Mouse (Mus musculus): ENCODE data around the gene Gmip. TPM values are rescaled to one million over a fixed set of nuclear protein-coding genes. Genes with fewer than 3 reads are reported as not detected.

Gmip gene
- polyA plus RNA-seq, 1 experiment from 2014 or later, result 43.2 TPM

DNA sequence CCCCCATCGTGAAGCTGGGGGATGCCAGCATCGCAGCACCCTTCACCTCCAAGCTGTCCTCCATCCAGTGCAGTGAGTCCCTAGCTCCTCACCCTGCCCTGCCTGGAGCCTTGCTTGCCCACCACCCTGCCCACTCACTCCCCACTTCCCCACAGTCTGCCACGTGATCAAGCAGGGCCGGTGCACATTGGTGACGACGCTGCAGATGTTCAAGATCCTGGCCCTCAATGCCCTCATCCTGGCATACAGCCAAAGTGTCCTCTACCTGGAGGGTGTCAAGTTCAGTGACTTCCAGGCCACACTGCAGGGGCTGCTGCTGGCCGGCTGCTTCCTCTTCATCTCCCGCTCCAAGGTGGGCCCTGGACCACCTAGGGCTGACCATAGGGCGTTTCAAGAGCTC lies 3.0 kb upstream of the Gmip start:
- H3K4me2 ChIP-seq, result no peak overlapping the region
- no peak overlapping the region for H3K27ac ChIP-seq
- H3K36me3 ChIP-seq (replicated peaks), result peaks cover 68% of the 10 kb centered on the region
- H3K27me3 ChIP-seq (replicated peaks), result no peaks in the 10 kb centered on the region
- no peak overlapping the region for H3K4me3 ChIP-seq
- ATAC-seq (replicated peaks), result no peak
- peaks cover 15% of the 10 kb centered on the region for H3K4me1 ChIP-seq
- 95% methylated on average over 9 of the region's 9 CpGs for WGBS
- H3K9ac ChIP-seq, result no peak overlapping the region
- no peaks in the 10 kb centered on the region for H3K9me3 ChIP-seq

GRCm38 (mm10) chr8:69807236-69807635 lies 1.2 kb upstream of the Gmip start:
- no peak for ATAC-seq (replicated peaks)
- Histone ChIP-seq H3K36me3 (replicated peaks) (peaks cover 59% of the 10 kb centered on the region), H3K9me3 (no peaks in the 10 kb centered on the region), H3K27ac (no peak overlapping the region), H3K4me3 (no peak overlapping the region), H3K27me3 (replicated peaks) (no peaks in the 10 kb centered on the region), H3K4me2 (no peak overlapping the region), H3K4me1 (peaks cover 15% of the 10 kb centered on the region), H3K9ac (no peak overlapping the region)
- WGBS, result 95% methylated on average over 5 of the region's 5 CpGs

DNA sequence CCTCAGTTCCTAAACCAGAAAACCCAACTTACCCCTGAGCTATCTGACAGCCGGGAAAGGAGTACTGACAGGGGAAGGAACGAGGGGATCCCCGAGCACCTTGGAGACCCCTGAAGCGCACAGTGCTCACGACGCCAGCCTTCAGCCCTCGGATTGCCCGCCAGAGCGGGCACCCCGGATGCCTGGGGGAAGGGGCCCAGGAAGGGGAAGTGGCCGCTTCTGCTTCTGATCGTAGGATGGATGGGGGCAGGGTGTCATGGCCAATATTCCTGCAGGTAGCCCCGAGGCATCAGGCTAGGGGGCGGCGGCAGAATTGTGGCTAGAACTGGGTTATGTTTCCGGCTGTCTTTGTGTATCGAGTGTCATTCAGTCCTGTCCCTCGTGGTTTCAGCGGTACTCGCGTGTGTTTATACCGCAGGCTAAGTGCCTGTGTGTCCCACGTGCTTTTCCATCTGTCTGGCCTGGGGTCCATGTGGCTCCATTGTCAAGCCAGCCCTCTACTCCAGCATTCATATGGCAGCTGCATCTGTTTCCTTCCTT lies 455 bp downstream of the Gmip start:
- peak overlapping the region; percentile 54 for H3K4me2 ChIP-seq
- peak overlapping the region; percentile 55 for H3K9ac ChIP-seq
- H3K4me3 ChIP-seq, result peak overlapping the region; percentile 48
- peak; percentile 70 for ATAC-seq (replicated peaks)
- 4% methylated on average over 23 of the region's 23 CpGs for WGBS
- H3K4me1 ChIP-seq, result peaks cover 15% of the 10 kb centered on the region
- H3K27me3 ChIP-seq (replicated peaks), result no peaks in the 10 kb centered on the region
- H3K36me3 ChIP-seq (replicated peaks), result peaks cover 52% of the 10 kb centered on the region
- peak overlapping the region; percentile 39 for H3K27ac ChIP-seq
- H3K9me3 ChIP-seq, result no peaks in the 10 kb centered on the region

DNA sequence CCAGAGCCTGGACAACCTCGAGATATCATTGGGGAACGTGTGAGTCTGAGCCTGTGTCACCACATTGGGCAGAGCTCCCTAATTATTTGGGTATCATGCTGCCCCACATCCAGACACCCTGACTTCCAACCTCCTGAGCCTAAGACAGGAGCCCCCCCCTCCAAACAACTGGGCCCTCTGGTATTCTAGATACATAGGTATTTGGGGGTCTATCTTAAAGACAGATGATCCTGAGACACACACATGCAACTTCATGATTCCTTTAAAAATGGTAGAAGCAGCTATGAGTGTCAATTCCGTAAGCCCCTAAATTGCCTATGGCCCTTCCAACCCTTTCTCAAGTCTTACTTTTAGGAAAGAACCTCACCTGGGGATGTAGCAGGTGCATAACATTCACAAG lies 1.3 kb downstream of the Gmip start:
- Histone ChIP-seq H3K4me1 (peaks cover 15% of the 10 kb centered on the region), H3K9ac (no peak overlapping the region), H3K4me3 (peak overlapping the region; percentile 48), H3K27me3 (replicated peaks) (no peaks in the 10 kb centered on the region), H3K4me2 (peak overlapping the region; percentile 54), H3K27ac (no peak overlapping the region), H3K9me3 (no peaks in the 10 kb centered on the region), H3K36me3 (replicated peaks) (peaks cover 52% of the 10 kb centered on the region)
- 59% methylated on average over 3 of the region's 3 CpGs for WGBS
- no peak for ATAC-seq (replicated peaks)

DNA sequence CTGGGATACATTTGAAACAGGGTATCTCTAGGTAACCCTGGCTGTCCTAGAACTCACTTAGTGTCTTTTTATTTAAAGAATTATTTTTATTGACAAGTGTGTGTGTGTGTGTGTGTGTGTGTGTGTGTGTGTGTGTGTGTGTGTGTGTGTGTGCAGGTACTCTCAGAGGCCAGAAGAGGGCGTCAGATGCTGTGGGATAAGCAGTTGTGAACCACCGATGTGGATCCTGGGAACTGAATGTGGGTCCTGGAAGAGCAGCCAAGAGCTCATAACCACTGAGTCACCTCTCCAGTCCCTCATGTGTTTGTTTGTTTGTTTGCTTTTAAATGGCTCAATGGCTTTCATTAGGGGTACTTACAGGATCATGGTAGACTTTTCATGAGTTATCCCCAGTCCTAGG lies 6.4 kb downstream of the Gmip start:
- WGBS, result 83% methylated on average over 2 of the region's 2 CpGs
- Histone ChIP-seq H3K9ac (no peak overlapping the region), H3K27me3 (replicated peaks) (no peaks in the 10 kb centered on the region), H3K36me3 (replicated peaks) (peaks cover 40% of the 10 kb centered on the region), H3K9me3 (no peaks in the 10 kb centered on the region), H3K4me3 (no peak overlapping the region), H3K27ac (no peak overlapping the region), H3K4me1 (peaks cover 6% of the 10 kb centered on the region), H3K4me2 (no peak overlapping the region)
- no peak for ATAC-seq (replicated peaks)

GRCm38 (mm10) chr8:69815396-69815795 lies 6.9 kb downstream of the Gmip start:
- 86% methylated on average over 4 of the region's 4 CpGs for WGBS
- 0 out of 2 replicates have a peak, but pooled peaks cover under 1% of the 10 kb centered on the region for H3K4me1 ChIP-seq
- no peak overlapping the region for H3K4me2 ChIP-seq
- H3K9ac ChIP-seq, result no peak overlapping the region
- H3K27ac ChIP-seq, result no peak overlapping the region
- H3K27me3 ChIP-seq (replicated peaks), result no peaks in the 10 kb centered on the region
- no peaks in the 10 kb centered on the region for H3K9me3 ChIP-seq
- H3K36me3 ChIP-seq (replicated peaks), result peaks cover 45% of the 10 kb centered on the region
- no peak overlapping the region for H3K4me3 ChIP-seq
- no peak for ATAC-seq (replicated peaks)

DNA sequence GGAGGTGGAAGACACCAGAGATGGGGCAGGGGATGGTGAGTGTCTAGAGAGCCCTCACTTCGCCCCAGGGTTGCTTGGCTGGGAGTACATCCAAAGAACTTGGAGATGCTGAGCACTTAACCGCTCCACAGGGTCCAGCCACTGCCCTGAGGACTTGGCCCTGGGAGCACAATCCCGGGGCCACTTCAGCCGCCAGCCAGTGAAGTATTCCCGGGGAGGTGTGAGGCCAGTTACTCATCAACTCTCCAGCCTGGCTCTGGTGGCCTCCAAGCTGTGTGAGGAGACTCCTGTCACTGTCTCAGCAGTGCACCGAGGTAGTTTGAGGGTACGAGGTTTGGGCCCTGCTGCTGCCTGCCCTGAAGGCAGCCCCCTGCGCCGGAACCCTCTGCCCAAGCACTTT lies 12.0 kb downstream of the Gmip start:
- no peak overlapping the region for H3K27ac ChIP-seq
- H3K4me1 ChIP-seq, result peaks cover 29% of the 10 kb centered on the region
- no peaks in the 10 kb centered on the region for H3K27me3 ChIP-seq (replicated peaks)
- WGBS, result 89% methylated on average over 9 of the region's 9 CpGs
- no peak overlapping the region for H3K9ac ChIP-seq
- H3K4me3 ChIP-seq, result no peak overlapping the region
- H3K9me3 ChIP-seq, result no peaks in the 10 kb centered on the region
- peaks cover 26% of the 10 kb centered on the region for H3K36me3 ChIP-seq (replicated peaks)
- ATAC-seq (replicated peaks), result no peak
- H3K4me2 ChIP-seq, result no peak overlapping the region

DNA sequence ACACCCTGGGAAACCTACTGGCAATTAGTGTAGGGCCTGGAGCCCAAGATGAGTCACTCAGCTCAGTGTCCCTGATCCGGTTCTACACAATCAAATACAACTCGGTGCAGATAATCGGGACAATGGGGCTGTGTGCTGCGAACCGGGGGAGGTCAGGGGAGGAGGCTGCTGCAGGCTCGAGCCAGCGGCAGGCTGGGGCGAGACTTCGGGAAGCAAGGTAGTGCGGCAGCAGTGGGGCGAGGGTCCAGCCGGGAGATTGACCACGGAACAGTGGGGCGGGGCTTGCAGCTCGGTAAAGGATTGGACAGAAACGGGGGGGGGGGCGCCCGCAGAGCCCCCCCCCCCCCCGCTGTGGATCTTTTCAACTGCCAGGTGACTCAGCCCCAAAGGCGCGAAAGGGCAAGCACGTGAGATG lies 13.5 kb downstream of the Gmip start:
- Histone ChIP-seq H3K36me3 (replicated peaks) (peaks cover 21% of the 10 kb centered on the region), H3K9ac (peak overlapping the region; percentile 77), H3K9me3 (no peaks in the 10 kb centered on the region), H3K4me3 (peak overlapping the region; percentile 76), H3K4me1 (peaks cover 32% of the 10 kb centered on the region), H3K27ac (peak overlapping the region; percentile 75), H3K4me2 (peak overlapping the region; percentile 74), H3K27me3 (replicated peaks) (no peaks in the 10 kb centered on the region)
- 2% methylated on average over 16 of the region's 22 CpGs for WGBS
- ATAC-seq (replicated peaks), result peak; percentile 71

DNA sequence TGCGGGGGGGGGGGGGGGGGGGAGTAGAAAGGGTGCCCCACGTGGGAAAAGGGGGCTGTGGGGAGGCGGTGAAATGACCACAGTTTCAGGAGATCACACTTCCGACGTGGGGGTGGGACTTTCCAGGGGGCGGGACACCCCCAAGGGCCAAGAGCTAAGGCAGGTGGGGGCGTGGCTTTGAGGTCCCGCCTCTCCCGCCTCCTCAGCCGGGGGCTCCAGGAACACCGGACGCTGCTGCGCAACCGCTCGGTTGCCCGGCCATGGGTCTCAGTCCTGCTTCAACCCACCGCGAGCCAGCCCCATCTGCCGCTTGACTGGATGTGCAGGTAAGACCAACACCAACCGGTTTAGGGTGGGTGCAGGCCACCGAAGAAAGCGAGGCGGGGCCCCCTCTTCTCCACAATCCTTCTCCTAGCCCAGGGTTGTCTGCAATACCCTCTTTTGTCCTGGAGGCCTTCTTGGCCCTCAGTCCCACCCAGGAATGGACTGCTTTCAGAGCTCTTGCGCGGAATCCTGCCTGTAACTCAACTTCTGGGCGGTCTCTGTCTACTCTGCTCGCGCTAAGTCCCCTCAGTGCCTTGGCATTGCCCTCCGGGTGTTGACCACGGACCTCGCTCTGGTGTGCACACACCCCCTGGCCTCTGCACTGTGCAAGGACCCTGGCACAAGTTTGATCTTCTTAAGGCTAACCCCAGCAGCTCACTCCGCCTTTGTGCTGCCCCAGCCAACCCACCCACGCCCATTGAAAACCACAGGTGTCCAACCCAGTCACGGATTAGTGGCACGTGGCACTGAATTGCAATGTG lies 14.1 kb downstream of the Gmip start, which contains the start of gene Lpar2:
Lpar2 (plus strand) TSS at position 44 of the 806 bp plus-strand sequence.
- Histone ChIP-seq H3K4me2 (peak within 1 kb of the TSS; percentile 74), H3K27me3 (replicated peaks) (no peaks in the 10 kb centered on the region), H3K9ac (peak within 1 kb of the TSS; percentile 77), H3K4me1 (peaks cover 32% of the 10 kb centered on the region), H3K4me3 (peak within 1 kb of the TSS; percentile 76), H3K27ac (peak within 1 kb of the TSS; percentile 75), H3K9me3 (no peaks in the 10 kb centered on the region), H3K36me3 (replicated peaks) (peaks cover 15% of the 10 kb centered on the region)
- ATAC-seq (replicated peaks), result peak; percentile 83
- under 1% methylated on average over 33 of the region's 35 CpGs for WGBS

DNA sequence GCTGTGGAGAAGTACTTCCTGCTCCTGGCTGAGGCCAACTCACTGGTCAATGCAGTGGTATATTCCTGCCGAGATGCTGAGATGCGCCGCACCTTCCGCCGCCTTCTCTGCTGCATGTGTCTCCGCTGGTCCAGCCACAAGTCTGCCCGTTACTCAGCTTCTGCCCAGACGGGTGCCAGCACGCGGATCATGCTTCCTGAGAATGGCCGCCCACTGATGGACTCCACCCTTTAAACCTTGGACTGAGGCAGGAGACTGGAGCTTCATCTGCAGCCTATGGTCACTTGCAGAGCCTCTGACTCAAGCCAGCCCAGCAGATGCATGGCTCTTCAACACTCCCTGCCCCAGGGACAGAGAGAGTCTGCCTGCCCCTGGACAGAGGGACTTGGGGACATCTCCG lies 17.9 kb downstream of the Gmip start:
- Histone ChIP-seq H3K4me2 (no peak overlapping the region), H3K36me3 (replicated peaks) (no peaks in the 10 kb centered on the region; the same call in 1 of the 2 replicates), H3K27me3 (replicated peaks) (no peaks in the 10 kb centered on the region), H3K9me3 (no peaks in the 10 kb centered on the region), H3K4me1 (peaks cover 32% of the 10 kb centered on the region), H3K27ac (no peak overlapping the region), H3K9ac (no peak overlapping the region), H3K4me3 (no peak overlapping the region)
- no peak for ATAC-seq (replicated peaks)
- WGBS, result 94% methylated on average over 12 of the region's 12 CpGs

DNA sequence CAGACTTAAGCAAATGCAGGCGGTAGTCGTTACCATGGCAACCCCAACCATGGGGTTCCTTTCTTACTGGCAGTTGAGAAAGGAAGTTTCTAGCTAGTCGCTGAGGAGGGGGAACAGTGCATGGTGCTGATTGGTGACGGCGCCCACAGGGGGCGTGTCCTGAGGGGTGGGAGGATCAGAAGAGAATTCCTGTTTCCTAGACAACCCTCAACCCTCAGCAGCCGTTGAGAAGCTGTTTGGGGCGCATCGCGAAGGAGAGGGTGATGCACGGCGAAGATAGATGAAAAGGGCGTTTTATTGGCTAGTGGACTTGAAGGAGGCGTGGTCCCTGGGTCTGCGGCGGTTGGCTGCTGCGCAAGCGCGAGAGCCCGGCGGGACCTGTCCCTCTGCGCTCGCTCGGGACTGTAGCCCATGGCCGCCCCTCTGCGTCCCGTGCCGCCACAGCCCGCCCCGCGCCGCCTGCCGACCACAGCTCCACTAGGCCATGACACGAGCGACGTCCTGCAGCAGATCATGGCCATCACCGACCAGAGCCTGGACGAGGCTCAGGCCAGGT lies 23.9 kb downstream of the Gmip start, which contains the start of gene Pbx4:
Pbx4 (plus strand) TSS at position 194 of the 556 bp plus-strand sequence.
- Histone ChIP-seq H3K36me3 (replicated peaks) (no peaks in the 10 kb centered on the region; the same call in 1 of the 2 replicates), H3K9me3 (no peaks in the 10 kb centered on the region), H3K4me1 (peaks cover 26% of the 10 kb centered on the region), H3K27ac (peak within 1 kb of the TSS; percentile 92), H3K27me3 (replicated peaks) (no peaks in the 10 kb centered on the region), H3K4me3 (peak within 1 kb of the TSS; percentile 83), H3K4me2 (peak within 1 kb of the TSS; percentile 89), H3K9ac (peak within 1 kb of the TSS; percentile 82)
- ATAC-seq (replicated peaks), result peak; percentile 98
- under 1% methylated on average over 38 of the region's 38 CpGs for WGBS

DNA sequence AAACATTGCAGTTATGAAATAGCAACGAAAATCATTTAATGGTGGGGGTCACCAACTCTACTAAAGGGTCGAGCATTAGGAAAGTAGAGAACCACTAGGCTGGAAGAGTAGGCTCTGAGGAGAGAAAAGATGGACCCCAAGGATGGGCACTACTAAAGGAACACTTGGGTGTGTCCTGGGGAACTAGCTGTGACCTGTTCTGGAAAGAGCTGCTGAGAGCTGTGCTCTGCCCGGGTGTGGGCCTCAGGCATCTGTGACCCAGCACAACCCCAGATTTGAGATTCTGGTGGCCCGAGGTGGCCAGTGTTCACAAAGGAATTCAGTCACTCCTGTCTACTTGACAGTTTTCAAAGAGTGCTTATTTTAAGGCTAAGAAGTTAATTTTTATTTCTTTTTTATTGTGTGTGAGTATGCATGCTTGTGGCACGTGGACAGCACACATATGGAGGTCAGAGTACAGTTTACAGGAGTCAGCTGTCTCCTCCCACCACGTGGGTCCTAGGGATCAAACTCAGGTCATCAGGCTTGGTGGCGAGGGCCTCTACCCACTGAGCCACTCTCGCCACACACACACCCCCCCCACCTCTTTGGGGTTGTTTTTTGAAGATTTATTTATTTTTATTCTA lies 28.7 kb downstream of the Gmip start:
- no peaks in the 10 kb centered on the region for H3K27me3 ChIP-seq (replicated peaks)
- no peaks in the 10 kb centered on the region for H3K36me3 ChIP-seq (replicated peaks)
- no peak overlapping the region for H3K4me2 ChIP-seq
- H3K4me3 ChIP-seq, result no peak overlapping the region
- no peak overlapping the region for H3K9ac ChIP-seq
- no peak overlapping the region for H3K27ac ChIP-seq
- WGBS, result 89% methylated on average over 8 of the region's 8 CpGs
- ATAC-seq (replicated peaks), result no peak
- H3K4me1 ChIP-seq, result peaks cover 18% of the 10 kb centered on the region
- H3K9me3 ChIP-seq, result no peaks in the 10 kb centered on the region
